Comparison of ENCODE assay signal across 18 mouse cellular contexts in genomic region chr1:118494551-118494950, GRCm38 (mm10).
A peak's percentile ranks its signal among the peaks of the same experiment; 100 is the strongest.
DNase-seq lines count a peak whose midpoint lies in the region; ATAC-seq and TF ChIP-seq lines count a peak whose summit lies in the region.
"Had no signal": no experiment of that assay in that cellular context is flagged by ENCODE, and none has a peak within 500 bp of the region (broad histone marks: within the 10 kb centered on the region; RNA-seq: fewer than 3 reads in every experiment).

No protein-coding gene starts in this region.

- H3K9ac ChIP-seq in forebrain, embryonic 12.5 days = no peak overlapping the region; the same call in 1 of the 2 replicates
- H3K9ac ChIP-seq in forebrain, postnatal 0 days = no peak overlapping the region
- H3K9ac ChIP-seq in hindbrain, embryonic 13.5 days = no peak overlapping the region
- H3K9ac ChIP-seq: hindbrain, embryonic 14.5 days had no signal

- no peak overlapping the region for H3K4me2 ChIP-seq in forebrain, embryonic 12.5 days
- no peak overlapping the region for H3K4me2 ChIP-seq in forebrain, postnatal 0 days (ENCODE audit: low read depth)
- no peak overlapping the region for H3K4me2 ChIP-seq in hindbrain, embryonic 13.5 days
- H3K4me2 ChIP-seq: hindbrain, embryonic 14.5 days; midbrain, embryonic 11.5 days had no signal

- no peaks in the 10 kb centered on the region for H3K9me3 ChIP-seq in forebrain, embryonic 12.5 days
- no peaks in the 10 kb centered on the region for H3K9me3 ChIP-seq in forebrain, postnatal 0 days (ENCODE audit: low read length)
- no peaks in the 10 kb centered on the region for H3K9me3 ChIP-seq in hindbrain, embryonic 13.5 days
- no peaks in the 10 kb centered on the region for H3K9me3 ChIP-seq in hindbrain, embryonic 10.5 days
- no peaks in the 10 kb centered on the region for H3K9me3 ChIP-seq in limb, embryonic 10.5 days (replicated peaks)

- H3K4me1 ChIP-seq in forebrain, embryonic 12.5 days = peaks cover 7% of the 10 kb centered on the region
- H3K4me1 ChIP-seq in forebrain, postnatal 0 days (ENCODE audit: insufficient read depth) = no peaks in the 10 kb centered on the region
- peaks cover 8% of the 10 kb centered on the region for H3K4me1 ChIP-seq in hindbrain, embryonic 13.5 days (replicated peaks)
- H3K4me1 ChIP-seq in hindbrain, embryonic 10.5 days (replicated peaks) = no peaks in the 10 kb centered on the region
- H3K4me1 ChIP-seq in limb, embryonic 10.5 days = peaks cover 13% of the 10 kb centered on the region

- peak overlapping the region; percentile 56 for H3K27ac ChIP-seq in forebrain, embryonic 12.5 days
- H3K27ac ChIP-seq in forebrain, postnatal 0 days (ENCODE audit: low read depth, low read length) = no peak overlapping the region
- H3K27ac ChIP-seq in hindbrain, embryonic 13.5 days = 0 out of 2 replicates have a peak overlapping the region, but pooled peaks have one; percentile 18
- no peak overlapping the region for H3K27ac ChIP-seq in hindbrain, embryonic 10.5 days
- peak overlapping the region; percentile 46; the same call in 1 of the 2 replicates for H3K27ac ChIP-seq in limb, embryonic 10.5 days
- H3K27ac ChIP-seq: hindbrain, embryonic 14.5 days had no signal

- peaks cover 21% of the 10 kb centered on the region for H3K36me3 ChIP-seq in forebrain, embryonic 12.5 days (replicated peaks)
- H3K36me3 ChIP-seq in forebrain, postnatal 0 days (ENCODE audit: insufficient read depth) = peaks cover 17% of the 10 kb centered on the region
- peaks cover 17% of the 10 kb centered on the region for H3K36me3 ChIP-seq in hindbrain, embryonic 13.5 days
- H3K36me3 ChIP-seq in hindbrain, embryonic 10.5 days = peaks cover 27% of the 10 kb centered on the region
- peaks cover 23% of the 10 kb centered on the region for H3K36me3 ChIP-seq in limb, embryonic 10.5 days

- DNase-seq in forebrain, postnatal 0 days = no peak
- no peak for DNase-seq in hindbrain, embryonic 10.5 days (ENCODE audit: low spot score)
- DNase-seq in NIH3T3 (ENCODE audit: low read depth) = peak; percentile 58
- peak; percentile 59 for DNase-seq in limb, embryonic 10.5 days (ENCODE audit: low spot score)
- DNase-seq in yolk sac, embryonic 10.5 days (ENCODE audit: low spot score) = no peak
- DNase-seq in right cerebral cortex, postnatal 10 days (ENCODE audit: low spot score in 2 of 2) = no peak
- DNase-seq: cerebellum, adult 18-20 months; heart, adult 18-20 months; kidney, adult 9 months; lung, adult 18-20 months; lung, postnatal 4 days; right cerebral cortex, postnatal 14 days; thymus, adult 2 months had no signal

- no peak for TF ChIP-seq CTCF in forebrain, postnatal 0 days (IDR thresholded peaks at IDR 0.05; ENCODE audit: low read depth)

- no peaks in the 10 kb centered on the region for H3K27me3 ChIP-seq in forebrain, embryonic 12.5 days
- no peaks in the 10 kb centered on the region for H3K27me3 ChIP-seq in forebrain, postnatal 0 days (ENCODE audit: insufficient read depth, low read length)
- H3K27me3 ChIP-seq in hindbrain, embryonic 13.5 days = no peaks in the 10 kb centered on the region
- no peaks in the 10 kb centered on the region for H3K27me3 ChIP-seq in hindbrain, embryonic 10.5 days (ENCODE audit: insufficient read depth, poor library complexity, severe bottlenecking)
- H3K27me3 ChIP-seq in limb, embryonic 10.5 days (ENCODE audit: low read depth, poor library complexity, severe bottlenecking) = no peaks in the 10 kb centered on the region

- H3K4me3 ChIP-seq in forebrain, embryonic 12.5 days (replicated peaks) = no peak overlapping the region
- no peak overlapping the region for H3K4me3 ChIP-seq in forebrain, postnatal 0 days (ENCODE audit: low read depth, low read length)
- H3K4me3 ChIP-seq in hindbrain, embryonic 13.5 days = no peak overlapping the region
- H3K4me3 ChIP-seq in hindbrain, embryonic 10.5 days = no peak overlapping the region
- H3K4me3 ChIP-seq in limb, embryonic 10.5 days = no peak overlapping the region
- H3K4me3 ChIP-seq: myocyte had no signal

- 95% methylated on average over 9 of the region's 9 CpGs for WGBS in forebrain, embryonic 12.5 days
- 96% methylated on average over 9 of the region's 9 CpGs for WGBS in forebrain, postnatal 0 days
- 97% methylated on average over 9 of the region's 9 CpGs for WGBS in hindbrain, embryonic 13.5 days
- WGBS in hindbrain, embryonic 10.5 days = 95% methylated on average over 9 of the region's 9 CpGs
- 88% methylated on average over 9 of the region's 9 CpGs for WGBS in limb, embryonic 10.5 days

- ATAC-seq in forebrain, embryonic 12.5 days (ENCODE audit: low FRiP score) = no peak
- no peak for ATAC-seq in forebrain, postnatal 0 days
- ATAC-seq in hindbrain, embryonic 13.5 days (ENCODE audit: low FRiP score) = 0 out of 2 replicates have a peak, but pooled peaks have one; percentile 21

Comparison
In these comparisons a context has a peak if more than half of its experiments do, and no peak if none do; other contexts are left out.
1. H3K27ac ChIP-seq: peak in forebrain, embryonic 12.5 days (single experiment), hindbrain, embryonic 13.5 days (single experiment) and limb, embryonic 10.5 days (single experiment); none in forebrain, postnatal 0 days (single experiment) and hindbrain, embryonic 10.5 days (single experiment).
2. DNase-seq: peak in NIH3T3 (single experiment) and limb, embryonic 10.5 days (single experiment); none in forebrain, postnatal 0 days (single experiment), hindbrain, embryonic 10.5 days (single experiment), yolk sac, embryonic 10.5 days (single experiment) and right cerebral cortex, postnatal 10 days (0 of 2).